Mouse (Mus musculus): Measurements from ENCODE around the gene Slc25a28.

DNA sequence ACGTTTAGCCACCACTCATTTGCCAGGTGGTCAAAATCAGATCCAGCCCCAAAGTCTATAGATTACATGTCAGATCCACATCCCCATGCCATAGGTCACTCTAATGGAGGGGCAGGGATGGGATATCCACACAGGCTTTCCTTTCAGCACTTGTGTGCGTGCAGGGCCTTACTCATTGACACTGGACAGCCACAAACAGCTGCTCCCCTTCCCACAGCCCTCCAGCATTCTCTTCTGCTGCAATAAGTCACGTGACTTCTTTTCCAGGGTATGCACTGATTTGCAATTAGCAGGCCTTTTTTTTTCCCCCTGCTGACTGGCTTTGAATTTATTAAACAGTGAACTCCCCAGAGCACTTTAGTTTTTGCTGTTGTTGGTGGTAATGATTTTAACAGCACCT, 48.5 kb downstream of the Slc25a28 start:
- no peak for TF ChIP-seq CTCF (IDR thresholded peaks at IDR 0.05; ENCODE audit: borderline replicate concordance, insufficient read depth, low read depth, low read length)
- no peak for TF ChIP-seq POLR2A (IDR thresholded peaks at IDR 0.05; ENCODE audit: borderline replicate concordance, insufficient read depth, low read length)
